Mouse (Mus musculus) hindbrain, embryonic 14.5 days (tissue): ENCODE data around the gene Pmm2. TPM values are rescaled to one million over a fixed set of nuclear protein-coding genes. Genes with fewer than 3 reads are reported as not detected.

Source experiments
- ATAC-seq: fragments of 200-750 bp; cut with Nextera tagmentation; 2 replicates; pipeline ENCODE4 v1.8.0; 2017; ENCODE audit warnings: moderate number of reproducible peaks, mild to moderate bottlenecking, moderate TSS enrichment, moderate library complexity; ENCODE audit not compliant: low FRiP score
- DNase-seq: peaks from one replicate; pipeline ENCODE4 v3.0.0-alpha.2; 2015; ENCODE audit warnings: low spot score
- H3K27ac ChIP-seq: fragments of 300-500 bp; sonication (generic); 2 replicates; pipeline ENCODE4 v1.5.1; 2014; ENCODE audit warnings: mild to moderate bottlenecking, moderate library complexity
- H3K27me3 ChIP-seq: fragments of 300-500 bp; sonication (generic); 2 replicates; pipeline ENCODE4 v1.6.1; 2014; ENCODE audit warnings: mild to moderate bottlenecking, low read length, mixed read lengths; ENCODE audit not compliant: control insufficient read depth, insufficient read depth
- H3K36me3 ChIP-seq: fragments of 300-500 bp; sonication (generic); replicated peaks from 2 replicates; pipeline ENCODE4 v1.6.1; 2014; ENCODE audit not compliant: control insufficient read depth, insufficient read depth
- H3K4me1 ChIP-seq: fragments of 300-500 bp; sonication (generic); replicated peaks from 2 replicates; pipeline ENCODE4 v1.6.1; 2014; ENCODE audit warnings: antibody characterized with exemption, low read length, mixed read lengths; ENCODE audit not compliant: control insufficient read depth, insufficient read depth
- H3K4me2 ChIP-seq: fragments of 300-500 bp; sonication (generic); replicated peaks from 2 replicates; pipeline ENCODE4 v1.6.1; 2014; ENCODE audit warnings: mild to moderate bottlenecking, moderate library complexity
- H3K4me3 ChIP-seq: fragments of 300-500 bp; sonication (generic); replicated peaks from 2 replicates; pipeline ENCODE4 v1.5.1; 2014; ENCODE audit warnings: mild to moderate bottlenecking, low read length
- H3K9ac ChIP-seq: fragments of 300-500 bp; sonication (generic); 2 replicates; pipeline ENCODE4 v1.6.1; 2014
- H3K9me3 ChIP-seq: fragments of 300-500 bp; sonication (generic); 2 replicates; pipeline ENCODE4 v1.6.1; 2016; ENCODE audit warnings: low read length; ENCODE audit not compliant: control insufficient read depth
- WGBS: fragments of 180-500 bp; shearing (Covaris S2); extraction: QIAGEN DNeasy Blood & Tissue Kit; methylation state at CpG from one replicate; pipeline ENCODE4 v1.1.7; 2014; 5-methylcytosine and 5-hydroxymethylcytosine counted together
- polyA plus RNA-seq: library from polyadenylated mRNA; unstranded; fragments of >200 nt; fragmentation: Nextera tagmentation; extraction: Ambion mirVana; gene quantifications from 2 replicates; pipeline ENCODE4 v1.2.1, GENCODE M21; 2014

The Pmm2 gene
- polyA plus RNA-seq, 1 experiment from 2014 or later: 37.0 TPM

DNA sequence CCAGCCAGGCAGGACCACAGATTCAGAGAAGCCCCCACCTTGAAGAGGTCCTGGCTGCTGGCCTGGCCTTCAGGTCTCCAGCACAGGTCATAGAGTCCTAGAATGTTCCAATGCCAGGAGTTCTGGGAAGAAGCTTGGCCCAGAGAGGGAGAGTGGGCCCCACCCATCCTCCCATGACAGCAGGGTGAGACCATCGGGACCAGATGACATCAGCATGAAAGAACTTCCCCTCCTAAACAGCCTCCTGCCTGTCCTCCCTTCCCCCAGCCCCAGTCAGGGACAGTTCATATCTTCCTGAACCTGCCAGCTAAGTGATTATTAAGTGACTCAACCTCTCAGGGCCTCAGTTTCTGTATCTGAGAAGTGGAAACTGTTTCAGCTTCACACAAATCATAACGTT lies 29.0 kb downstream of the Pmm2 start:
- H3K36me3 ChIP-seq: peaks cover 29% of the 10 kb centered on the region
- no peak overlapping the region for H3K4me2 ChIP-seq
- DNase-seq (no peak), ATAC-seq (no peak)
- H3K4me1 ChIP-seq: peaks cover 50% of the 10 kb centered on the region
- H3K4me3 ChIP-seq: no peak overlapping the region
- H3K27ac ChIP-seq: no peak overlapping the region
- peak overlapping the region; percentile 8; the same call in 1 of the 2 replicates for H3K9ac ChIP-seq
- H3K9me3 ChIP-seq: no peaks in the 10 kb centered on the region
- WGBS: 73% methylated on average over 2 of the region's 2 CpGs
- H3K27me3 ChIP-seq: no peaks in the 10 kb centered on the region

DNA sequence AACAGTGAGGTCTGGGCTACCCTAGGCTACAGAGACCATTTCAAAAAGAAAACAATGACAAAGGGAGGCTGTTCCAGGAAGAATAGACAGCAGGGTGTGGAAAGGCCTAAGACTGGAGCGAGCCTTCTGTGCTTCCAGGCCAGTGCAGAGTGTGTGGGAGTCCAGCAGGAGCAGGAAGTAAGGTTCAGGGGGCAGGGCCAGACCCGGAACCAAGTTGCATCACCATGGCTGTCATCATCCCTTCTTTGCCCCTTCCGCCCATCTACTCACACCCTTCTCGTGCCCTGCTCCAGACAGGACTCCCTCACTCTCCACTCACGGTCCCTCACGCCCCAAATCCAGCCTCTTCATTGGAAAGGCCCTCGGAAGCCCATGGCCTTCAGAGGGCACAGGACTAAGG lies 29.8 kb downstream of the Pmm2 start:
- no peak overlapping the region for H3K27ac ChIP-seq
- H3K27me3 ChIP-seq: no peaks in the 10 kb centered on the region
- peak overlapping the region; percentile 2; the same call in 1 of the 2 replicates for H3K9ac ChIP-seq
- H3K4me3 ChIP-seq: no peak overlapping the region
- H3K36me3 ChIP-seq: peaks cover 21% of the 10 kb centered on the region
- peak overlapping the region; percentile 90; the same call in 1 of the 2 replicates for H3K4me2 ChIP-seq
- ATAC-seq (no peak), DNase-seq (no peak)
- H3K4me1 ChIP-seq: peaks cover 50% of the 10 kb centered on the region
- 86% methylated on average over 7 of the region's 7 CpGs for WGBS
- no peaks in the 10 kb centered on the region for H3K9me3 ChIP-seq

DNA sequence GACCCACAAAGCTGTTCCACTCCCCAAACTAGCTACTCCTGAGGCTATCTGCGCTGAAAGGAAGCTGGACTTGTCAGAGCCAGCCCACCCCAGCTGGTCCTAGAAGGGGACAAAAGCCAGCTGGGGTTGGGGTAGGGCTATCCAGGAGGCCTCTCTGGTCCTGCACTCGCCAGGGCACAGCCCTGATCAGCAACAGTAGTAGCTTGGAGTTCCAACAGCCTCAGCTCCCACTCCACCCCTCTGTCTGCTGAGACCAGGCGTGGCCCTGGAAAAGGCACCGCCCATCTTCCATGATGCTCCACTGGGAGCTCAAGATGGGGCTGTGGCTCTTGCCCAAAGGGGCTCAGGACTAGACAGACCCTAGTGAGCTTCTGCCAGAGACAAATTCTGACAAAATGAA lies 30.3 kb downstream of the Pmm2 start:
- no peaks in the 10 kb centered on the region for H3K9me3 ChIP-seq
- H3K4me3 ChIP-seq: no peak overlapping the region
- H3K4me1 ChIP-seq: peaks cover 50% of the 10 kb centered on the region
- H3K4me2 ChIP-seq: peak overlapping the region; percentile 90; the same call in 1 of the 2 replicates
- H3K9ac ChIP-seq: no peak overlapping the region
- ATAC-seq (no peak), DNase-seq (no peak)
- no peak overlapping the region for H3K27ac ChIP-seq
- peaks cover 15% of the 10 kb centered on the region for H3K36me3 ChIP-seq
- WGBS: 60% methylated on average over 4 of the region's 4 CpGs
- H3K27me3 ChIP-seq: no peaks in the 10 kb centered on the region

DNA sequence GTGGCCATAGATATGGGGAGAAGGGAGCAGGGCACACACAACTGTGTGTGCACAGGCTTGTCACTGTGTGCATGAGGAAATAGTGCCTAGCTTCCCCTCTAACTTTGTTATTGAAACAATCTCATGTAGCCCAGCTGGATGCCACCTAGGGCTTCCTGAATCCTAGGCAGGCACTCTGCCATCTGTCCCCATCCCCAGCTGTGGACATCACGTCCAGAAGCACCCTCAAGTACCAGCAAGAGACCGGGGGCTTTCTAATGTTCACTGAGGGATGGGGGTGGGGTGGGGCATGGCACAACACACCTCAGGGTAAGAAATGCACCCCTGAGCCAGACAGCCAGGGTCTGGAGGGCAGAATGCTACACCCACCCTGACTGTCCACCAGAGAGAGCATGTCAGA lies 30.9 kb downstream of the Pmm2 start:
- no peaks in the 10 kb centered on the region for H3K9me3 ChIP-seq
- WGBS: 42% methylated on average over 2 of the region's 2 CpGs
- H3K27me3 ChIP-seq: no peaks in the 10 kb centered on the region
- no peak overlapping the region for H3K4me3 ChIP-seq
- peaks cover 10% of the 10 kb centered on the region; the same call in 1 of the 2 replicates for H3K36me3 ChIP-seq
- DNase-seq (no peak), ATAC-seq (no peak)
- H3K27ac ChIP-seq: no peak overlapping the region
- H3K4me2 ChIP-seq: peak overlapping the region; percentile 90
- H3K4me1 ChIP-seq: peaks cover 50% of the 10 kb centered on the region
- peak overlapping the region; percentile 70; the same call in 1 of the 2 replicates for H3K9ac ChIP-seq

DNA sequence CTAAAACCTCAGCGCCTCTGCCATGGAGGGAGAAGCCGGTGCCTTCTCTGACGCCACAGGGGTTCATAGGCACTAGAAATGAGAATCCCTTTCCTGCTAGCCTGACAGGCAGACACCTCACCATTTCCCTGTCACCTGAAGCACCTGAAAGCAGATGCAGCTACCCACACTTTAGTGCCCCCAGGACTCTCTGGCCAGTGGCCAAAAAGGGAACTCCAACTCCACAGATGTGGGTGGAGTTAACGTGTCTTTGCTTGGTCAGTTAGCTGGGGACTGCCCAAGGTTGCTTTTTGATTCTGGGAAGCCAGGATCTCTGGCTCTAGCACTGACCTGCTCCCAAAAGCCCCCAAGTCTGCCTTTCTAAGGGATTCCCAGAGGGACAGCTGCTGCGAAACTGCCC lies 32.0 kb downstream of the Pmm2 start:
- peak overlapping the region; percentile 69 for H3K4me3 ChIP-seq
- ATAC-seq (no peak), DNase-seq (no peak)
- H3K4me2 ChIP-seq: peak overlapping the region; percentile 90
- H3K27me3 ChIP-seq: no peaks in the 10 kb centered on the region
- peaks cover 50% of the 10 kb centered on the region for H3K4me1 ChIP-seq
- H3K9ac ChIP-seq: peak overlapping the region; percentile 70
- no peaks in the 10 kb centered on the region for H3K9me3 ChIP-seq
- peak overlapping the region; percentile 73 for H3K27ac ChIP-seq
- 53% methylated on average over 5 of the region's 5 CpGs for whole genome bisulfite sequencing
- H3K36me3 ChIP-seq: 0 out of 2 replicates have a peak, but pooled peaks cover under 1% of the 10 kb centered on the region

DNA sequence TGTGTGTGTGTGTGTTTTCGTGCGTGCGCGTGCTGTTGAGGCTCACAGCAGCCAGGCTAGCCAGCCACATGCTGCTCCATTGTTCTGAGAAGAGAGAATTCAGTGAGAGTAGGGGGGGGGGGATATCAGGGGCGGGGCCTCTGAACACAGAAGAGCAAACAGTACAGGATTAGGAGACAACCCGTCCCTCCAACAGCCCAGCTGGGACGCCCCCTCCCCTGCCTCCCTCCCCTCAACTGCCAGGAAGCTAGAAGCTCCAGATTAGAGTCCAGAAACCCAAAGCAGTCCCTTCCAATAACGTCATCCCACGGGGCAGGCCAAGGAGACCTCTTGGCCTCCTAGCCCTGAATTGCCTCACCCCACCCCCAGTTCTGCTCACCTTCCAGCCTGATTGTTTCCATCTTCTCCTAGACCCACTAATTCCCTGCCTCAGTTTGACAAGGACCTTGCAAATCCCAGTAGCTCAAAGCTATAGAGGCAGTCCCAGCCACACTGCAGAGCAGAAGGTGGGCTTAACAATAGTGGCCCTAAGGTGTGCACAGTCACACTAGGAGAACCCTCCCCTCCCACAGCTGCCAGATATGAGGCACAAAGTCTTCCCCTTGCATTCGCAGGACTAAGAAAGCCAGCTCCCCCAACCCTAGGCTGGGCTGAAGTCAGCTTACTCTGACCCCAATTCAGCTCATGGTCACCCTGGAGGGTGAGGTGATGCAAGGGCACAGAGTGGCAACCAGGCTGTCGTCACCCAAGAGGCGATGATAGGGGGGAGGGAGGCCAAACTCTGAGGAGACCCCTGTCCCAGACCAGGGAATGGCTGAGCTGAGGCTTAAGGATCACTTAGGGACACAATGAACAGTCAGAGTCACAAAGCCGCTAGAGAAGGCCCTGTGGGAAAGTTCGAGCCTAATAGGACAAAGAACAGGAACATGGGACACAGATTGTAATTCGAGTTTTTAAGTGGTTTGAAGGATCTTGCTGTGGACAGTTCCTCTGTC lies 32.9 kb downstream of the Pmm2 start:
- H3K4me1 ChIP-seq: peaks cover 46% of the 10 kb centered on the region
- no peaks in the 10 kb centered on the region for H3K27me3 ChIP-seq
- peak overlapping the region; percentile 70 for H3K9ac ChIP-seq
- WGBS: 1% methylated on average over 15 of the region's 15 CpGs
- H3K4me3 ChIP-seq: peak overlapping the region; percentile 69
- no peaks in the 10 kb centered on the region for H3K36me3 ChIP-seq
- peak overlapping the region; percentile 90 for H3K4me2 ChIP-seq
- no peaks in the 10 kb centered on the region for H3K9me3 ChIP-seq
- DNase-seq (peak; percentile 49), ATAC-seq (peak; percentile 49)
- peak overlapping the region; percentile 73 for H3K27ac ChIP-seq

DNA sequence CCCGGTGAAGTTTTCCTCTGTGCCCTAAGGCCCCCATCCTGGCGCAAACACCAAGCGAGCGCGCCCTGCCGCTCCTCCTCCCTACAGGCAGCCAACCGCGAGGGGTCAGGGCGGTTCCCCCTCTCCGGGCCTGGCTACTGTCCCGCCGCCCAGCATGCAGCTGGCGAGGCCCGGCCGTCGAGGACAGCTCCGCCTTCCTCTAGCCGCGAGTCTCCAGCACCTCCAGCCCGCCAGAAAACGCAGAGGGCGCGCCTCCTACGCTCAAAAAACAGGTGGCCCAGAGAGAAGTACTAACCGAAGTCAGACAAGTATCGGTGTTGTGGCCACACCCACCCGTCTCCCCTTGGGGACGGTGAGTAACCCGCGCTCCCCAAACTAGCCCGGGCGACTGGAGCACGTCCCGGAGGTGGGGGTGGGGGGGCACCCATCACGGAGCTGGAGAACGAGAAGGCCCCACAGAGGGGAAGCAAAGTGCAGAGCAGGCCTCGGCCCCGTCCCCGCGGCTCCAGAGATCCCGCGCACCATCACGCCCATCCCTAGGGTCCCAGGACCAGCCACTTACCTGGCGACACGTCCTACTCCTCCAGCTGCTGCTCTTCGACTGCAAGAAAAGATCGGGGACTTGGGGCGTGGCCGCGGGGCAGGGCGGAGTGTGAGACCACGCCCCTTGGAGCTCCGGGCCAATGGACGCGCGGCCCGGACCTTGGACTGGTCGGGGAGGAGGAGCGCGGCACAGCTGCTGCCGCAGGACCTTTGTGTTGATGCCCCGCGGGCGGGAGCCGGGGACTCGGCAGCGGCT lies 34.3 kb downstream of the Pmm2 start, which contains the start of gene Carhsp1:
Carhsp1 (minus strand) TSS at position 605 of the 799 bp plus-strand sequence.
- Histone ChIP-seq H3K4me3 (peak within 1 kb of the TSS; percentile 69), H3K4me1 (peaks cover 36% of the 10 kb centered on the region)
- under 1% methylated on average over 67 of the region's 67 CpGs for WGBS

DNA sequence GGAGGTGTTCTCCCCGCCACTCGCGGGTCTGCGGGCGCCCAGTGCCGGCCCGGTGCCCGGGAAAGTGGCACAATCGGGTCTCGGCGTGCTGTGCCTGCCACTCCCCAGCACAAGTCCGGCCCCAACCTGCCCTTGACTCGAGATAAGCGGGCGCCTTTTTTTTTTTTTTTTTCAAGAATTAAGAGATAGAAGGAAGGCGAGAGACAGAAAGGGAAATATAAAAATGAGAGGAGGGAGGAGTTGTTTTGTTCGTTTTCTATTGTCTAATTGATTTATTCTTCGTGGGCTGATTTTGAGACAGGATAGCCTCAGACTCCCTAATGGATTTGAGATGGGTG lies 34.8 kb downstream of the Pmm2 start:
- WGBS: under 1% methylated on average over 18 of the region's 18 CpGs
- peak overlapping the region; percentile 69 for H3K4me3 ChIP-seq
- H3K9me3 ChIP-seq: no peaks in the 10 kb centered on the region
- DNase-seq: no peak
- no peaks in the 10 kb centered on the region for H3K27me3 ChIP-seq
- H3K36me3 ChIP-seq: no peaks in the 10 kb centered on the region
- H3K4me2 ChIP-seq: peak overlapping the region; percentile 90
- peak overlapping the region; percentile 70 for H3K9ac ChIP-seq
- H3K27ac ChIP-seq: peak overlapping the region; percentile 73
- peaks cover 35% of the 10 kb centered on the region for H3K4me1 ChIP-seq
- ATAC-seq: no peak

More for the DNA sequence above, 34.3 kb downstream of the Pmm2 start, which contains the start of gene Carhsp1:
- Histone ChIP-seq H3K9me3 (no peaks in the 10 kb centered on the region), H3K27me3 (no peaks in the 10 kb centered on the region), H3K9ac (peak within 1 kb of the TSS; percentile 70), H3K36me3 (no peaks in the 10 kb centered on the region), H3K4me2 (peak within 1 kb of the TSS; percentile 90), H3K27ac (peak within 1 kb of the TSS; percentile 73)
- ATAC-seq (peak; percentile 89), DNase-seq (peak; percentile 92)

DNA sequence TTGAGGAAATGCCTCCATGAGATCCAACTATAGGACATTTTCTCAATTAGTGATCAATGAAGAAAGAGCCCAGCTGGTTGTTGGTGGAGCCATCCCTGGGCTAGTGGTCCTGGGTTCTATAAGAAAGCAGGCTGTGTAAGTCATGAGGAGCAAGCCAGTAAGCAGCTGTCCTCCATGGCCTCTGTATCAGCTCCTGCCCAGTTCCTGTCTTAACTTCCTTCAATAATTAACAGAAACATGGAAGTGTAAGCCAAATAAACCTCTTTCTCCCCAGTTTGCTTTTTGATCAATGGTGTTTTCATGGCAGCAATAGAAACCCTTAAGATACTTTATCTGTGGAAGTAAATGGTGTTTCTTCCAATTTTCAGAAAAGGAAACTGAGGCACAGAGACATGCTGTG lies 35.3 kb downstream of the Pmm2 start:
- no peaks in the 10 kb centered on the region for H3K9me3 ChIP-seq
- H3K4me2 ChIP-seq: peak overlapping the region; percentile 90
- DNase-seq (no peak), ATAC-seq (no peak)
- peak overlapping the region; percentile 70; the same call in 1 of the 2 replicates for H3K9ac ChIP-seq
- H3K4me3 ChIP-seq: peak overlapping the region; percentile 69
- no peak overlapping the region for H3K27ac ChIP-seq
- no peaks in the 10 kb centered on the region for H3K27me3 ChIP-seq
- H3K36me3 ChIP-seq: no peaks in the 10 kb centered on the region
- peaks cover 30% of the 10 kb centered on the region for H3K4me1 ChIP-seq
